Mouse (Mus musculus) ovary, adult 2 months (tissue): ENCODE results near the gene Olfr325. TPM values are rescaled to one million over a fixed set of nuclear protein-coding genes. Genes with fewer than 3 reads are reported as not detected.

Experiments used
- polyA plus RNA-seq: library from polyadenylated mRNA; depleted of rRNA; stranded (reverse); fragments of >200 nt; gene quantifications from 2 replicates; pipeline ENCODE4 v1.2.3, GENCODE M21; 2012; rRNA removed

Olfr325 gene
- not detected in 2 replicates for polyA plus RNA-seq

DNA sequence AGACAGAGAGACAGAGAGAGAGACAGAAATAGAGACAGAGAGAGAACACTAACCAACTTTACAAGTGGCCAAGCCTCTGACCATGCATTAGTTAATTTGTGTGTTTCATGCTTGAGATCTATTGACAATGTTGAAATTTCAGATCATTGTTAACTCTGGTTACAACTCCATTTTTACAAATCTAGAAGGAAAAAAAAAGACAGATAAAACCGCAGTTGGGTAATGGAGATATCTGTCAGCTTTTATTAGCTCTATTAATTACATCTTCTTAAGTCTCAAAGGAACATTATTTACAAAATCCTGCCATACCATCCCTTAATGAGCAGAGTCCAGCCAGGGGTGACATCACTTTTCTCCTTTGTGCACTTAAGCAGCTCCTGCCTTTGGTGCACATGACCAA lies at the start of gene Olfr325:
TSS of gene Olfr325 (plus strand) at position 301 of the 400 bp plus-strand sequence.

DNA sequence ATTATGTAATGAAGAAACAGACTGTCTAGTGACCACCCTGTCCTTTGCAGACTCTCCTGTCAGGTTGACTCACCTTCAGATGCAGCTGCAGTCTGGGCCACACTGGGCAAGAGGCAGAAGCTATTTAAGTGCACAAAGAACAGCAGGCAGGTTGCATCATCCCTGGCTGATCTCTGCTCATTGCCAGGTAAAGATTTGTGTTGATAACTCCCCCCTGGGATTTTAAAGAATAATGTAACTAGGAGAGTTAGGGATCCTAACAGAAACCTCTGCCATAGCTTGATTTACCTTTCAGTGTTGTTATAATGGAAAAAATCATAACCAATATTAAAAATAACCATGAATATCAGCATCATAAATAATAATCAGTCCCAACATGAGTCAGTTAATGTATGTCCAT lies 42.8 kb upstream of the Olfr325 start, which contains the start of gene Olfr330:
TSS of gene Olfr330 (minus strand) at position 101 of the 400 bp plus-strand sequence.

DNA sequence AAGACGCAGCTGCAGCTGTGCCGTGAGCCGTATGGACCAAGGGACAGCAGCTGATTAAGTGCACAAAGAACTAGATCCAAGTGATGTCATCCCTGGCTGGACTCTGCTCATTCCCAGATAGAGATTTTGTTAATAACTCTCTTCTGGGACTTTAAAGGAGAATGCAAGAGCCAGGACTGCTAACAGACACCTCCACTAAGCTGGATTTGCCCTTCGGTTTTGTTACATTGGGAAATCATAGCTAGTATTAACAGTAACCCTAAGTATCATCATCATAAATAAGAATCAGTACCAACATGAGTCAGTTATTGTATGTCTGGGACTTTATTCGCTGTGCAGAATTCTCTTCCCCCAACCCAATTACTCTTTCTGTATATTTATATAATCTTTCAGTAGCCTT lies 31.2 kb upstream of the Olfr325 start, which contains the start of gene Olfr329-ps:
TSS of gene Olfr329-ps (minus strand) at position 101 of the 400 bp plus-strand sequence.

DNA sequence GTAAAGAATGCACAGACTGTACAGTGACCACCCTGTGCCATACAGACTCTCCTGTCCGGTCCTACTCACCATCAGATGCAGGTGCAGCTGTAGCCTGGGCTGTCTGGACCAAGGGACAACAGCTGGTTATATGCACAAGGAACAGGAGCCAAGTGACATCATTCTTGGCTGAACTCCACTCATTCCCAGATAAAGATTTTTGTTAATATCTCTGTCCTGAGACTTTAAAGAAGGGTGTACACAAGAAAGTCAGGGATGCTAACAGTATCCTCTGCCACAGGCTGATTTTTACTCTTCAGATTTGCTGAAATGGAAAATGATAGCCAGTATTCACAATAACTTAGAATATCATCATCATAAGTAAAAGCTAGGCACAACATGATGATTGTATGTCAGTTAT lies 22.0 kb upstream of the Olfr325 start, which contains the start of gene Olfr328:
TSS of gene Olfr328 (minus strand) at position 101 of the 400 bp plus-strand sequence.

DNA sequence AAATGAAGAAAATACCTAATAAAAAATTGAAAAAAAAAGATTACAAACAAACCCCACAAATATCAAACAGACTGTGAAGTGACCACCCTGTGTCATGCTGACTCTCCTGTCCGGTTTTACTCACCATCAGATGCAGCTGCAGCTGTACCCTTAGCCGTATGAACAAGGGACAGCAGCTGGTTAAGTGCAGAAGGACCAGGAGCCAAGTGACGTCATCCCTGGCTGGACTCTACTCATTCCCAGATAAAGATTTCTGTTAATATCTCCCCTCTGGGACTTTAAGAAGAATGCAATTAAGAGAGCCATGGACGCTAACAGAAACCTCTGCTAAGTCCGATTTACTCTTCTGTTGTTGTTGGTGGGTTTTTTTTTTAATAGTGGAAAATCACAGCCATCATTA lies 7.1 kb upstream of the Olfr325 start, which contains the start of gene Olfr224:
TSS of gene Olfr224 (minus strand) at position 149 of the 400 bp plus-strand sequence.

DNA sequence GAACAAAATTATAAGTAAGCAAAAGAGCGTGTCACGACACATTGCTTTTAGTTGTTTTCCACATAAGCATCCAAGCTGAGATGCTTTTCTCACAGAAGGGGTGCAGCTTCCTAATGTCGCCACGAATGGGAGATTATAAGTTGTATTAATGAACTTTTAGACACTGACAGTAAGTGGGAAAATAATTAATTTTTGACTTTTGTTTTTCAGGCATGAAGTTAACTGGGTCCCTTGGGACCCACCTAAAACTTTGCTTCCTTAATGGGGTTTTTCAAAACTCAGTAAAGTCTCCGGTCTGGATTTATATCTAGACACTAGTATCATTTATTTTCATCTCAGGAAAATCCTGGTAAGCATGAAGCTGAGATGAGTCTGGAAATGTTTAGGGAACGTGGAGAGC lies 17.3 kb downstream of the Olfr325 start, which contains the start of gene Olfr324:
TSS of gene Olfr324 (plus strand) at position 301 of the 400 bp plus-strand sequence.

DNA sequence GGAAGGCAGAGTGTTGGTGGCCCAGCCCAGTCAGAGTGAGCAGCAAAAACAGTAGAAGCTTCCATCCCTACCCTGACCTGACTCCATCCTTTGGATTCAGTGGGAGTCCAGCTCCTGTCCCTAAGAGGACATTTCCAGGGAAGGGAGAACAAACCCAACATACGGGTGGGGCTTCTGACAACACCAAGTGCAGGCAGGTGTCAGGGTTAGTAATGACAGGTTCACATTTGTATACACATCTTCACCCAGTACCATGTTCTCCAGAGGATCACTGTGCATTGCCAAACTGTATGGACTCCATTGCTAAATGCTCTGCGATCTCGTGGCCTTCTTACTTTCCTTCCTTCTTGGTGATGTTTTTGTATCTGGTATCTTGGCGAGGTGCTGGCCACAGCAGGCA lies 38.4 kb downstream of the Olfr325 start, which contains the start of gene 2210407C18Rik:
TSS of gene 2210407C18Rik (minus strand) at position 101 of the 400 bp plus-strand sequence.

DNA sequence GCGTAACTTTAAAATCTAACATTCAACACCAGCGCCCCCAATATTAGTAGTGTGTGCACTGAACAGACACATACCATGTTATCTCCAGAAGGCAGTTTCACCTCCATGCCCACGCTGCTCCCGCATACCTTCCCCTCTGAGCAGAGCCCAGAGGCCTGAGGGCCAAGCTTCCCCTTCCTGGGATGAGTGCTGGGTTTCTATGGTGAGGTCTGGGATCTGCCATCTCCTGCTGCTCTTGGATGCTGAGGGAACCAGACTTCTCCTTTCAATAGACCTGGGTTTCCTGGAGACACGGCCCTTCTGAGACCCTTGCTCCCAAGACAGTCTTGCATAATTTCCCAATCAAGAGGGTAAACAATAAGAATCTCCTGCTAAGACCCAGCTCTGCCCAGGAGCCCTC lies 52.9 kb downstream of the Olfr325 start, which contains the start of gene Olfr323:
TSS of gene Olfr323 (minus strand) at position 101 of the 400 bp plus-strand sequence.

Other genes with a start within 250 kb of the Olfr325 start
- 58.2 and 61.2 TPM in 2 replicates for gene Zfp672, start 247.4 kb upstream of the Olfr325 start, polyA plus RNA-seq
- gene Sh3bp5l, start 247.0 kb upstream of the Olfr325 start, polyA plus RNA-seq = 34.0 and 37.9 TPM in 2 replicates
- 0.80 and 1.4 TPM in 2 replicates for gene Lypd8, start 198.7 kb upstream of the Olfr325 start, polyA plus RNA-seq
- gene 1810065E05Rik, start 156.6 kb upstream of the Olfr325 start, polyA plus RNA-seq = 0.42 and 1.6 TPM in 2 replicates
- not detected in 2 replicates for gene Gm12253, start 145.2 kb upstream of the Olfr325 start, polyA plus RNA-seq
- gene Lypd9, start 124.8 kb upstream of the Olfr325 start, polyA plus RNA-seq = not detected in 2 replicates
- not detected in 2 replicates for gene Olfr30, start 115.5 kb upstream of the Olfr325 start, polyA plus RNA-seq
- not detected in 2 replicates for gene Olfr332, start 85.2 kb upstream of the Olfr325 start, polyA plus RNA-seq
- gene Olfr331, start 75.2 kb upstream of the Olfr325 start, polyA plus RNA-seq = 0.20 TPM in 1 of 2 replicates, not detected in the other
- gene Olfr330, start 42.9 kb upstream of the Olfr325 start, polyA plus RNA-seq = 4.6 and 8.1 TPM in 2 replicates
- gene Olfr329-ps, start 31.3 kb upstream of the Olfr325 start, polyA plus RNA-seq = 2.4 and 4.6 TPM in 2 replicates
- gene Olfr328, start 22.1 kb upstream of the Olfr325 start, polyA plus RNA-seq = 0.24 and 0.40 TPM in 2 replicates
- 0.50 TPM in 1 of 2 replicates, not detected in the other for gene Olfr224, start 7.2 kb upstream of the Olfr325 start, polyA plus RNA-seq
- gene Olfr324, start 17.4 kb downstream of the Olfr325 start, polyA plus RNA-seq = not detected in 2 replicates
- gene 2210407C18Rik, start 38.3 kb downstream of the Olfr325 start, polyA plus RNA-seq = 0.28 TPM in 1 of 2 replicates, not detected in the other
- gene Olfr323, start 52.8 kb downstream of the Olfr325 start, polyA plus RNA-seq = not detected in 2 replicates
- 0.06 TPM in 1 of 2 replicates, not detected in the other for gene Trim58, start 62.7 kb downstream of the Olfr325 start, polyA plus RNA-seq
- not detected in 2 replicates for gene Olfr322, start 81.1 kb downstream of the Olfr325 start, polyA plus RNA-seq
- gene Olfr320, start 103.4 kb downstream of the Olfr325 start, polyA plus RNA-seq = not detected in 2 replicates
- not detected in 2 replicates for gene Olfr319, start 121.4 kb downstream of the Olfr325 start, polyA plus RNA-seq
- not detected in 2 replicates for gene Olfr318, start 146.3 kb downstream of the Olfr325 start, polyA plus RNA-seq
- not detected in 2 replicates for gene Olfr317, start 161.5 kb downstream of the Olfr325 start, polyA plus RNA-seq
- gene Olfr316, start 175.0 kb downstream of the Olfr325 start, polyA plus RNA-seq = 0.09 and 0.32 TPM in 2 replicates
- 0.18 and 0.20 TPM in 2 replicates for gene Olfr315, start 195.5 kb downstream of the Olfr325 start, polyA plus RNA-seq
- gene Olfr314, start 205.2 kb downstream of the Olfr325 start, polyA plus RNA-seq = not detected in 2 replicates
- gene Fam183b, start 224.2 kb downstream of the Olfr325 start, polyA plus RNA-seq = 11.9 and 17.3 TPM in 2 replicates
- gene Olfr313, start 237.3 kb downstream of the Olfr325 start, polyA plus RNA-seq = not detected in 2 replicates